Comparison of ENCODE assay signal across 8 mouse cellular contexts in the genomic region with DNA sequence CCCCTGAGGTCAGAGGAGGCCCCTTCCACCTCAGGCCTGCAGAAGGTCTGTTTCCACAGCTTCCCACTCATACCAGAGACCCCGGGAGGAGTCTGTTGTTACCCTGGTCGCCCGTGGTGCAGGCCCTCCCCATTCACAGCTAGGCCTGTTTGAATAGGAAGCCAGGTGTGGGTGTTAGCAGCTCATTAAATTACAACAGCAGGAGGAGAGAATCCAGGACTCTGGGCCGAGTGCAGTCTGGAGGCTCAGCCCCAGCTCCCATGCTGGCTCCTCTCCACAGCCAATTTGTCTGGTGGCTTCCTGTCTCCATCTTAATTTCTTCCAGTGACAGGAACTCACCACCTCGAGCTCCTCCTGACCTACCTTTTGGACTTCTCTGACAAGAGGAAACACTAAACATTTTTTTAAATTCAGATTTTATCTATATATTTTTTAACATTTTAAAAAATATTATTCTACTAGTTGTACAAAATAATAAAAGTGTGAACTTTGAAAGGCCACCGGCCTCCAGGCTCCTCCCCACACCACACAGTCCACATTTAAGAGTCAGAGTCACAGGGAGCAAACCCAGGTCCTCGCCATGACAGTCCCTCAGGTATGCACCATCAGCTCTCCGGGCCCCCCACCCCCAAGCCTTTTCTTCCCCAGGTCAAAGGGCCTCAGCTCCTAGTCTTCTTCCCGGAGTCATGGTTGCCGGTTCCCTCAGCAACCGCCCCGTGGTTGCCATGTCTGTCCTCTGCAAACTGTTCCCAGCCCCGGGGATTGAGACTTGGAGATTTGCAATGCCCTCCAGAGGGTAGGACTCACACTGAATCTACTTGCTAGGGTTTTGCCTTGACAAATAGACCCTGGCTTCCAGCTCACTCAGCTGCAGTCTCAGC.
DNase-seq lines count a peak whose midpoint lies in the region; ATAC-seq lines count a peak whose summit lies in the region.
"Had no signal": no experiment of that assay in that cellular context is flagged by ENCODE, and none has a peak within 500 bp of the region (broad histone marks: within the 10 kb centered on the region; RNA-seq: fewer than 3 reads in every experiment).

No protein-coding gene starts in this region.

- H3K4me1 ChIP-seq in lung, embryonic 16.5 days (replicated peaks; ENCODE audit: control insufficient read depth, insufficient read depth, low read length): peaks cover 19% of the 10 kb centered on the region
- H3K4me1 ChIP-seq in hindbrain, embryonic 12.5 days: peaks cover 21% of the 10 kb centered on the region
- peaks cover 30% of the 10 kb centered on the region for H3K4me1 ChIP-seq in stomach, embryonic 15.5 days

- no peak overlapping the region for H3K4me2 ChIP-seq in lung, embryonic 16.5 days (ENCODE audit: low read depth, low read length)
- no peak overlapping the region for H3K4me2 ChIP-seq in hindbrain, embryonic 12.5 days (replicated peaks)
- no peak overlapping the region for H3K4me2 ChIP-seq in stomach, embryonic 15.5 days

- WGBS in lung, embryonic 16.5 days: 41% methylated on average over 13 of the region's 13 CpGs
- WGBS in hindbrain, embryonic 12.5 days: 13% methylated on average over 13 of the region's 13 CpGs
- 41% methylated on average over 13 of the region's 13 CpGs for WGBS in stomach, embryonic 15.5 days

- no peak overlapping the region for H3K27ac ChIP-seq in lung, embryonic 16.5 days (ENCODE audit: low read length)
- no peak overlapping the region for H3K27ac ChIP-seq in hindbrain, embryonic 12.5 days
- H3K27ac ChIP-seq in stomach, embryonic 15.5 days: peak overlapping the region; percentile 21; the same call in 1 of the 2 replicates

- no peak for ATAC-seq in lung, embryonic 16.5 days (ENCODE audit: low read depth)
- ATAC-seq in hindbrain, embryonic 12.5 days (ENCODE audit: low FRiP score): peak; percentile 54; the same call in 1 of the 2 replicates
- no peak for ATAC-seq in stomach, embryonic 15.5 days (ENCODE audit: insufficient read depth, low FRiP score, low read depth)

- no peak overlapping the region for H3K4me3 ChIP-seq in lung, embryonic 16.5 days (ENCODE audit: low read length)
- no peak overlapping the region for H3K4me3 ChIP-seq in hindbrain, embryonic 12.5 days
- no peak overlapping the region for H3K4me3 ChIP-seq in stomach, embryonic 15.5 days (replicated peaks)
- H3K4me3 ChIP-seq: myocyte had no signal

- H3K27me3 ChIP-seq in lung, embryonic 16.5 days (ENCODE audit: control insufficient read depth, insufficient read depth, low read depth, low read length): no peaks in the 10 kb centered on the region
- peaks cover 34% of the 10 kb centered on the region for H3K27me3 ChIP-seq in hindbrain, embryonic 12.5 days
- no peaks in the 10 kb centered on the region for H3K27me3 ChIP-seq in stomach, embryonic 15.5 days (replicated peaks)

- peak overlapping the region; percentile 41; the same call in 1 of the 2 replicates for H3K9ac ChIP-seq in lung, embryonic 16.5 days (ENCODE audit: low read length)
- no peak overlapping the region for H3K9ac ChIP-seq in hindbrain, embryonic 12.5 days
- H3K9ac ChIP-seq in stomach, embryonic 15.5 days: no peak overlapping the region

- DNase-seq in lung, adult 18-20 months: no peak
- peak; percentile 41 to 55 for DNase-seq in cerebellum, postnatal 14 days
- DNase-seq in adrenal gland, postnatal 36 days: no peak
- DNase-seq in gastrocnemius, adult 8-10 months (ENCODE audit: low spot score in 2 of 2): no peak

- H3K36me3 ChIP-seq in lung, embryonic 16.5 days (ENCODE audit: control insufficient read depth, insufficient read depth, low read length): no peaks in the 10 kb centered on the region
- H3K36me3 ChIP-seq in hindbrain, embryonic 12.5 days: no peaks in the 10 kb centered on the region
- no peaks in the 10 kb centered on the region for H3K36me3 ChIP-seq in stomach, embryonic 15.5 days

- H3K9me3 ChIP-seq in lung, embryonic 16.5 days (ENCODE audit: control insufficient read depth, low read length): no peaks in the 10 kb centered on the region
- no peaks in the 10 kb centered on the region; the same call in 1 of the 2 replicates for H3K9me3 ChIP-seq in hindbrain, embryonic 12.5 days (replicated peaks)
- H3K9me3 ChIP-seq in stomach, embryonic 15.5 days: no peaks in the 10 kb centered on the region

Comparison
In these comparisons a context has a peak if more than half of its experiments do, and no peak if none do; other contexts are left out.
1. DNase-seq: peak in cerebellum, postnatal 14 days (2 of 2); none in lung, adult 18-20 months (0 of 2), adrenal gland, postnatal 36 days (0 of 2) and gastrocnemius, adult 8-10 months (0 of 2).